Mouse (Mus musculus) embryonic facial prominence, embryonic 10.5 days (tissue): ENCODE measurements around the gene Sdk1. TPM values are rescaled to one million over a fixed set of nuclear protein-coding genes. Genes with fewer than 3 reads are reported as not detected.

ENCODE experiments used
- DNase-seq: peaks from one replicate; pipeline ENCODE4 v3.0.0-alpha.2; 2017; ENCODE audit warnings: low spot score
- H3K27ac ChIP-seq: fragments of 300-500 bp; sonication (generic); replicated peaks from 2 replicates; pipeline ENCODE4 v1.5.1; 2016; ENCODE audit warnings: mild to moderate bottlenecking
- H3K27me3 ChIP-seq: fragments of 300-500 bp; sonication (generic); replicated peaks from 2 replicates; pipeline ENCODE4 v1.6.1; 2016; ENCODE audit warnings: low read depth, mild to moderate bottlenecking; ENCODE audit not compliant: poor library complexity, severe bottlenecking
- H3K36me3 ChIP-seq: fragments of 300-500 bp; sonication (generic); replicated peaks from 2 replicates; pipeline ENCODE4 v1.6.1; 2016; ENCODE audit warnings: mild to moderate bottlenecking, moderate library complexity
- H3K4me1 ChIP-seq: fragments of 300-500 bp; sonication (generic); 2 replicates; pipeline ENCODE4 v1.6.1; 2016
- H3K4me3 ChIP-seq: fragments of 300-500 bp; sonication (generic); 2 replicates; pipeline ENCODE4 v1.5.1; 2016; ENCODE audit warnings: mild to moderate bottlenecking, moderate library complexity
- H3K9me3 ChIP-seq: fragments of 300-500 bp; sonication (generic); 2 replicates; pipeline ENCODE4 v1.6.1; 2016; ENCODE audit warnings: mild to moderate bottlenecking
- WGBS: fragments of 180-500 bp; shearing (Covaris S2); methylation state at CpG from one replicate; pipeline ENCODE4 v1.1.7; 2016; 5-methylcytosine and 5-hydroxymethylcytosine counted together
- polyA plus RNA-seq: library from polyadenylated mRNA; unstranded; fragments of >200 nt; fragmentation: Nextera tagmentation; extraction: Ambion mirVana; gene quantifications from 2 replicates; pipeline ENCODE4 v1.2.1, GENCODE M21; 2016

The Sdk1 gene
- polyA plus RNA-seq, 1 experiment from 2014 or later = 1.1 TPM

- H3K27ac ChIP-seq = no peak overlapping the region
- H3K4me1 ChIP-seq = no peaks in the 10 kb centered on the region
- no peaks in the 10 kb centered on the region for H3K36me3 ChIP-seq
- no peak for DNase-seq
- H3K4me3 ChIP-seq = no peak overlapping the region
- H3K27me3 ChIP-seq = no peaks in the 10 kb centered on the region
- 82% methylated on average over 7 of the region's 7 CpGs for WGBS
- no peaks in the 10 kb centered on the region for H3K9me3 ChIP-seq
Observed at GRCm38 (mm10) chr5:142100176-142100575, 858.9 kb downstream of the Sdk1 start.

GRCm38 (mm10) chr5:142107434-142107833, 866.1 kb downstream of the Sdk1 start:
- no peak for DNase-seq
- H3K36me3 ChIP-seq = no peaks in the 10 kb centered on the region
- H3K4me3 ChIP-seq = no peak overlapping the region
- H3K4me1 ChIP-seq = no peaks in the 10 kb centered on the region
- H3K27ac ChIP-seq = no peak overlapping the region
- H3K9me3 ChIP-seq = 0 out of 2 replicates have a peak, but pooled peaks cover 8% of the 10 kb centered on the region
- 83% methylated on average over 11 of the region's 11 CpGs for WGBS
- H3K27me3 ChIP-seq = no peaks in the 10 kb centered on the region

- H3K4me3 ChIP-seq = no peak overlapping the region
- WGBS = 92% methylated on average over 6 of the region's 6 CpGs
Observed at GRCm38 (mm10) chr5:142111989-142112388, 870.7 kb downstream of the Sdk1 start.

GRCm38 (mm10) chr5:142113210-142114175, 872.2 kb downstream of the Sdk1 start:
- 0 out of 2 replicates have a peak, but pooled peaks cover 8% of the 10 kb centered on the region for H3K9me3 ChIP-seq
- H3K36me3 ChIP-seq = no peaks in the 10 kb centered on the region
- no peak overlapping the region for H3K27ac ChIP-seq
- no peak overlapping the region for H3K4me3 ChIP-seq
- 0 out of 2 replicates have a peak, but pooled peaks cover 3% of the 10 kb centered on the region for H3K27me3 ChIP-seq
- WGBS = 39% methylated on average over 18 of the region's 18 CpGs
- peaks cover 11% of the 10 kb centered on the region for H3K4me1 ChIP-seq
- no peak for DNase-seq

More at GRCm38 (mm10) chr5:142111989-142112388, 870.7 kb downstream of the Sdk1 start:
- no peak for DNase-seq
- H3K27ac ChIP-seq = no peak overlapping the region
- no peaks in the 10 kb centered on the region for H3K36me3 ChIP-seq
- H3K4me1 ChIP-seq = peaks cover 11% of the 10 kb centered on the region
- H3K9me3 ChIP-seq = 0 out of 2 replicates have a peak, but pooled peaks cover 8% of the 10 kb centered on the region
- H3K27me3 ChIP-seq = 0 out of 2 replicates have a peak, but pooled peaks cover 3% of the 10 kb centered on the region

GRCm38 (mm10) chr5:142127779-142128178, 886.5 kb downstream of the Sdk1 start:
- Histone ChIP-seq H3K36me3 (no peaks in the 10 kb centered on the region), H3K9me3 (no peaks in the 10 kb centered on the region; the same call in 1 of the 2 replicates), H3K4me3 (no peak overlapping the region), H3K4me1 (peaks cover 27% of the 10 kb centered on the region), H3K27me3 (no peaks in the 10 kb centered on the region), H3K27ac (no peak overlapping the region)
- DNase-seq = no peak
- WGBS = 57% methylated on average over 4 of the region's 4 CpGs

- no peak for DNase-seq
- H3K27me3 ChIP-seq = no peaks in the 10 kb centered on the region
Observed at GRCm38 (mm10) chr5:142128181-142128611, 886.9 kb downstream of the Sdk1 start.

GRCm38 (mm10) chr5:142130004-142130403, 888.7 kb downstream of the Sdk1 start:
- DNase-seq = no peak
- WGBS = 8% methylated on average over 2 of the region's 2 CpGs
- Histone ChIP-seq H3K36me3 (no peaks in the 10 kb centered on the region), H3K27me3 (no peaks in the 10 kb centered on the region), H3K4me1 (peaks cover 38% of the 10 kb centered on the region), H3K4me3 (no peak overlapping the region), H3K27ac (no peak overlapping the region), H3K9me3 (no peaks in the 10 kb centered on the region)

More at GRCm38 (mm10) chr5:142128181-142128611, 886.9 kb downstream of the Sdk1 start:
- Histone ChIP-seq H3K4me3 (no peak overlapping the region), H3K4me1 (peaks cover 27% of the 10 kb centered on the region), H3K36me3 (no peaks in the 10 kb centered on the region), H3K9me3 (no peaks in the 10 kb centered on the region; the same call in 1 of the 2 replicates), H3K27ac (no peak overlapping the region; the same call in 1 of the 2 replicates)
- WGBS = 53% methylated on average over 5 of the region's 5 CpGs

- Histone ChIP-seq H3K4me1 (peaks cover 7% of the 10 kb centered on the region; the same call in 1 of the 2 replicates), H3K27me3 (no peaks in the 10 kb centered on the region), H3K36me3 (no peaks in the 10 kb centered on the region), H3K4me3 (no peak overlapping the region), H3K27ac (no peak overlapping the region), H3K9me3 (no peaks in the 10 kb centered on the region)
- WGBS = 80% methylated on average over 7 of the region's 7 CpGs
- no peak for DNase-seq
Observed at GRCm38 (mm10) chr5:142139978-142140377, 898.7 kb downstream of the Sdk1 start.

- no peak for DNase-seq
Observed at GRCm38 (mm10) chr5:142149594-142149993, 908.3 kb downstream of the Sdk1 start.

GRCm38 (mm10) chr5:142150756-142151155, 909.5 kb downstream of the Sdk1 start:
- Histone ChIP-seq H3K4me3 (no peak overlapping the region), H3K27ac (no peak overlapping the region), H3K36me3 (0 out of 2 replicates have a peak, but pooled peaks cover 2% of the 10 kb centered on the region), H3K4me1 (no peaks in the 10 kb centered on the region), H3K27me3 (no peaks in the 10 kb centered on the region), H3K9me3 (peaks cover 7% of the 10 kb centered on the region; the same call in 1 of the 2 replicates)
- 93% methylated on average over 4 of the region's 4 CpGs for WGBS
- no peak for DNase-seq

More at GRCm38 (mm10) chr5:142149594-142149993, 908.3 kb downstream of the Sdk1 start:
- 88% methylated on average over 8 of the region's 8 CpGs for WGBS
- H3K27me3 ChIP-seq = no peaks in the 10 kb centered on the region
- no peak overlapping the region for H3K27ac ChIP-seq
- no peak overlapping the region for H3K4me3 ChIP-seq
- H3K4me1 ChIP-seq = no peaks in the 10 kb centered on the region
- H3K36me3 ChIP-seq = 0 out of 2 replicates have a peak, but pooled peaks cover 2% of the 10 kb centered on the region
- peaks cover 7% of the 10 kb centered on the region; the same call in 1 of the 2 replicates for H3K9me3 ChIP-seq

- H3K36me3 ChIP-seq = no peaks in the 10 kb centered on the region
- H3K27me3 ChIP-seq = no peaks in the 10 kb centered on the region
- no peaks in the 10 kb centered on the region for H3K4me1 ChIP-seq
- DNase-seq = no peak
- H3K9me3 ChIP-seq = peaks cover 7% of the 10 kb centered on the region; the same call in 1 of the 2 replicates
- H3K4me3 ChIP-seq = no peak overlapping the region
- H3K27ac ChIP-seq = no peak overlapping the region
- 90% methylated on average over 17 of the region's 17 CpGs for WGBS
Observed at GRCm38 (mm10) chr5:142156868-142157852, 915.9 kb downstream of the Sdk1 start.

GRCm38 (mm10) chr5:142163483-142163882, 922.2 kb downstream of the Sdk1 start:
- peaks cover 6% of the 10 kb centered on the region; the same call in 1 of the 2 replicates for H3K9me3 ChIP-seq
- H3K27ac ChIP-seq = no peak overlapping the region
- DNase-seq = no peak
- no peaks in the 10 kb centered on the region for H3K4me1 ChIP-seq
- no peaks in the 10 kb centered on the region for H3K36me3 ChIP-seq
- H3K4me3 ChIP-seq = no peak overlapping the region
- no peaks in the 10 kb centered on the region for H3K27me3 ChIP-seq
- 90% methylated on average over 4 of the region's 4 CpGs for WGBS
